Mouse (Mus musculus) MEL (cell line): ENCODE data around the gene Abcb11. TPM values are rescaled to one million over a fixed set of nuclear protein-coding genes. Genes with fewer than 3 reads are reported as not detected.

Experiments
- DNase-seq: peaks from one replicate; pipeline ENCODE4 v3.0.0; 2011; ENCODE audit warnings: low read depth, low spot score
- H3K27ac ChIP-seq: 2 replicates; pipeline ENCODE4 v1.5.1; 2012; ENCODE audit warnings: low read depth, mild to moderate bottlenecking, control low read depth, low read length, moderate library complexity; ENCODE audit not compliant: control insufficient read depth
- H3K27me3 ChIP-seq, 2 experiments: fragments of 150-350 bp in 1 of 2; sonication (generic) in 1 of 2; 2 replicates each; pipeline ENCODE4 v1.6.1; 2012; ENCODE audit warnings: low read length in 2 of 2, mild to moderate bottlenecking in 2 of 2, improper control_type of control experiment in 1 of 2, moderate library complexity in 1 of 2; ENCODE audit not compliant: insufficient read depth in 2 of 2, control insufficient read depth in 1 of 2
- H3K36me3 ChIP-seq, 2 experiments: 2 replicates each; pipeline ENCODE4 v1.6.1; 2012 to 2014; ENCODE audit warnings: low read length in 2 of 2, improper control_type of control experiment in 1 of 2, inconsistent platforms in 1 of 2, mild to moderate bottlenecking in 1 of 2; ENCODE audit not compliant: insufficient read depth in 2 of 2, control insufficient read depth in 1 of 2
- H3K4me1 ChIP-seq, 2 experiments: fragments of 150-350 bp in 1 of 2; sonication (generic) in 1 of 2; 2 replicates each; pipeline ENCODE4 v1.6.1; 2012; ENCODE audit warnings: low read length in 2 of 2, improper control_type of control experiment in 1 of 2, mild to moderate bottlenecking in 1 of 2; ENCODE audit not compliant: insufficient read depth in 2 of 2, control insufficient read depth in 1 of 2
- H3K4me3 ChIP-seq, 2 experiments: fragments of 150-350 bp in 1 of 2; sonication (generic) in 1 of 2; 2 replicates each; pipeline ENCODE4 v1.5.1; 2012; ENCODE audit warnings: low read depth in 2 of 2, low read length in 2 of 2, mild to moderate bottlenecking in 2 of 2, moderate library complexity in 2 of 2, control low read depth in 1 of 2, improper control_type of control experiment in 1 of 2; ENCODE audit not compliant: control insufficient read depth in 1 of 2, insufficient read depth in 1 of 2
- H3K79me2 ChIP-seq: 2 replicates; pipeline ENCODE4 v1.6.1; 2012; ENCODE audit warnings: mild to moderate bottlenecking, low read length, moderate library complexity; ENCODE audit not compliant: control insufficient read depth, poor library complexity, insufficient read depth
- H3K9ac ChIP-seq: 2 replicates; pipeline ENCODE4 v1.6.1; 2012; ENCODE audit warnings: low read depth, mild to moderate bottlenecking, control low read depth, low read length, moderate library complexity; ENCODE audit not compliant: control insufficient read depth, poor library complexity, severe bottlenecking
- H3K9me3 ChIP-seq: fragments of 150-350 bp; sonication (generic); replicated peaks from 2 replicates; pipeline ENCODE4 v1.6.1; 2012; ENCODE audit warnings: mild to moderate bottlenecking, low read length, improper control_type of control experiment, moderate library complexity; ENCODE audit not compliant: insufficient read depth
- BHLHE40 ChIP-seq: IDR thresholded peaks from 2 replicates; pipeline ENCODE4 v1.6.1; 2012; ENCODE audit warnings: low read depth, mild to moderate bottlenecking, inconsistent platforms, low read length, improper control_type of control experiment, borderline replicate concordance
- CTCF ChIP-seq, 3 experiments: IDR thresholded peaks in 2 of 3; conservative IDR thresholded peaks in 1 of 3; 2 replicates each; pipeline ENCODE4 v1.5.1; 2011 to 2012; ENCODE audit warnings: low read length in 3 of 3, low read depth in 2 of 3, mild to moderate bottlenecking in 2 of 3, improper control_type of control experiment in 1 of 3, inconsistent platforms in 1 of 3, mixed read lengths in 1 of 3, moderate library complexity in 1 of 3; ENCODE audit not compliant: control insufficient read depth in 1 of 3, insufficient read depth in 1 of 3, poor library complexity in 1 of 3, severe bottlenecking in 1 of 3
- E2F4 ChIP-seq: IDR thresholded peaks from 2 replicates; pipeline ENCODE4 v1.6.1; 2011; ENCODE audit warnings: low read depth, low read length, improper control_type of control experiment, borderline replicate concordance
- ETS1 ChIP-seq: IDR thresholded peaks from 2 replicates; pipeline ENCODE4 v1.6.1; 2012; ENCODE audit warnings: low read depth, mild to moderate bottlenecking, inconsistent platforms, low read length, improper control_type of control experiment, moderate library complexity
- GATA1 ChIP-seq: IDR thresholded peaks from 2 replicates; pipeline ENCODE4 v1.6.1; 2011; ENCODE audit warnings: low read depth, low read length, improper control_type of control experiment
- JUND ChIP-seq: IDR thresholded peaks from 2 replicates; pipeline ENCODE4 v1.6.1; 2011; ENCODE audit warnings: low read depth, mild to moderate bottlenecking, improper control_type of control experiment, low read length
- KAT2A ChIP-seq: conservative IDR thresholded peaks from 2 replicates; pipeline ENCODE4 v1.6.1; 2012; ENCODE audit warnings: low read depth, low read length, improper control_type of control experiment, inconsistent platforms
- MAFK ChIP-seq: IDR thresholded peaks from 2 replicates; pipeline ENCODE4 v1.6.1; 2011; ENCODE audit warnings: low read depth, mild to moderate bottlenecking, low read length, improper control_type of control experiment, borderline replicate concordance
- MXI1 ChIP-seq: IDR thresholded peaks from 2 replicates; pipeline ENCODE4 v1.6.1; 2011; ENCODE audit warnings: mild to moderate bottlenecking, low read depth, low read length, improper control_type of control experiment
- MYB ChIP-seq: IDR thresholded peaks from 2 replicates; pipeline ENCODE4 v1.6.1; 2011; ENCODE audit warnings: mild to moderate bottlenecking, low read depth, low read length, improper control_type of control experiment
- MYC ChIP-seq: IDR thresholded peaks from 2 replicates; pipeline ENCODE4 v1.6.1; 2011; ENCODE audit warnings: low read depth, mild to moderate bottlenecking, low read length, improper control_type of control experiment, moderate library complexity
- NRF1 ChIP-seq: IDR thresholded peaks from 2 replicates; pipeline ENCODE4 v1.6.1; 2014; ENCODE audit warnings: low read depth, mild to moderate bottlenecking, inconsistent platforms, low read length, improper control_type of control experiment, moderate library complexity; ENCODE audit not compliant: poor library complexity, insufficient read depth, severe bottlenecking
- POLR2A ChIP-seq, 2 experiments: IDR thresholded peaks; 2 replicates each; pipeline ENCODE4 v1.6.1; 2011 to 2012; ENCODE audit warnings: low read length in 2 of 2, mild to moderate bottlenecking in 2 of 2, control low read depth in 1 of 2, improper control_type of control experiment in 1 of 2, low read depth in 1 of 2, moderate library complexity in 1 of 2; ENCODE audit not compliant: control insufficient read depth in 1 of 2, insufficient read depth in 1 of 2, poor library complexity in 1 of 2
- POLR2AphosphoS2 ChIP-seq: IDR thresholded peaks from 2 replicates; pipeline ENCODE4 v1.6.1; 2011; ENCODE audit warnings: low read length, improper control_type of control experiment
- SMC3 ChIP-seq: IDR thresholded peaks from 2 replicates; pipeline ENCODE4 v1.6.1; 2011; ENCODE audit warnings: low read depth, low read length, improper control_type of control experiment
- TAL1 ChIP-seq: IDR thresholded peaks from 2 replicates; pipeline ENCODE4 v1.6.1; 2012; ENCODE audit warnings: mild to moderate bottlenecking, inconsistent platforms, low read length, moderate library complexity, mixed read lengths
- UBTF ChIP-seq: IDR thresholded peaks from 2 replicates; pipeline ENCODE4 v1.6.1; 2012; ENCODE audit warnings: low read depth, mild to moderate bottlenecking, inconsistent platforms, low read length, improper control_type of control experiment, moderate library complexity, borderline replicate concordance; ENCODE audit not compliant: insufficient read depth
- USF2 ChIP-seq, 2 experiments: IDR thresholded peaks; 2 replicates each; pipeline ENCODE4 v1.6.1; 2011 to 2012; ENCODE audit warnings: improper control_type of control experiment in 2 of 2, low read length in 2 of 2, borderline replicate concordance in 1 of 2, inconsistent platforms in 1 of 2, low read depth in 1 of 2, mild to moderate bottlenecking in 1 of 2; ENCODE audit not compliant: insufficient read depth in 1 of 2
- ZC3H11A ChIP-seq: IDR thresholded peaks from 2 replicates; pipeline ENCODE4 v1.6.1; 2012; ENCODE audit warnings: low read depth, mild to moderate bottlenecking, inconsistent platforms, low read length, improper control_type of control experiment
- ZKSCAN1 ChIP-seq: IDR thresholded peaks from 2 replicates; pipeline ENCODE4 v1.6.1; 2012; ENCODE audit warnings: low read depth, mild to moderate bottlenecking, inconsistent platforms, low read length, improper control_type of control experiment, moderate library complexity
- ZNF384 ChIP-seq: IDR thresholded peaks from 2 replicates; pipeline ENCODE4 v1.6.1; 2012; ENCODE audit warnings: low read depth, mild to moderate bottlenecking, inconsistent platforms, low read length, improper control_type of control experiment
- polyA plus RNA-seq, 2 experiments: library from polyadenylated mRNA; stranded (reverse) in 1 of 2; unstranded in 1 of 2; fragments of >175 nt in 1 of 2; fragments of >200 nt in 1 of 2; gene quantifications; 2 replicates each; pipeline versions ENCODE4 v1.2.1 to v1.2.4; 2012; ENCODE audit warnings: low replicate concordance in 2 of 2, low read depth in 1 of 2; ENCODE audit not compliant: insufficient read length in 2 of 2, insufficient read depth in 1 of 2, missing spikeins in 1 of 2
- total RNA-seq: library from RNA; depleted of rRNA; stranded (reverse); fragments of 300-350 nt; gene quantifications from 2 replicates; pipeline ENCODE4 v1.2.3, GENCODE M21; 2012; rRNA removed

The Abcb11 gene
- total and polyA plus RNA-seq, 3 experiments: not detected

DNA sequence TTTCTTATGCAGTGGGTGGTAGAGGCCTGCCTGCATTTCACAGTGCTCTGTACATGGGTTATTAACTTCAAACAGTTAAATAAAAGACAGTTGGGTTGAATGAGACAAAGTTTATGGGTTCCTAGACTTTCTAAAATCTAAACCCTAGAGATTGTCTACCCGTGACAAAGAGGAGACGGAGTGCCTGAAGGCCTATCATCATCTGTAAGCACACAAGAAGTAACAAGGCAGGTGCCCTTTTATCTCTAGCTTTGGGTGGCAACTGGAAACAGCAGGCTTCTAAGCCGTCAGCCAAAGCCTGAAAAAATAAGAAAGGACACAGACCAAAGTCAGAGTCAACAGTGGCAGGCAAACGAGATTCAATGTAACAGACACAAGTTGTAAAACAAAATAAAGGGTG lies 153.2 kb downstream of the Abcb11 start:
- Histone ChIP-seq H3K27me3 (no peaks in the 10 kb centered on the region), H3K4me1 (peaks cover 0 to 2% of the 10 kb centered on the region in 2 experiments; a peak in 3 of 4 replicates), H3K4me3 (no peak overlapping the region), H3K9ac (no peak overlapping the region), H3K79me2 (no peaks in the 10 kb centered on the region), H3K36me3 (peaks cover 4 to 6% of the 10 kb centered on the region in 2 experiments; a peak in 3 of 4 replicates), H3K27ac (no peak overlapping the region), H3K9me3 (no peaks in the 10 kb centered on the region)
- TF ChIP-seq MYC: no peak
- no peak for TF ChIP-seq ZNF384
- no peak for TF ChIP-seq GATA1
- TF ChIP-seq BHLHE40: no peak
- no peak for TF ChIP-seq JUND
- no peak for TF ChIP-seq CTCF (IDR thresholded peaks at IDR 0.05 in 2 of 3, conservative IDR thresholded peaks at IDR 0.05 in 1 of 3; ENCODE audit: control insufficient read depth in 1 of 3, insufficient read depth in 1 of 3, low read depth in 2 of 3, low read length in 3 of 3, poor library complexity in 1 of 3, severe bottlenecking in 1 of 3)
- TF ChIP-seq ETS1: no peak
- no peak for TF ChIP-seq MAFK
- TF ChIP-seq MYB: no peak
- no peak for TF ChIP-seq USF2 (IDR thresholded peaks at IDR 0.05; ENCODE audit: borderline replicate concordance in 1 of 2, insufficient read depth in 1 of 2, low read depth in 1 of 2, low read length in 2 of 2)
- TF ChIP-seq POLR2AphosphoS2: no peak
- no peak for TF ChIP-seq TAL1
- no peak for TF ChIP-seq NRF1
- TF ChIP-seq POLR2A (IDR thresholded peaks at IDR 0.05; ENCODE audit: control insufficient read depth in 1 of 2, insufficient read depth in 1 of 2, low read depth in 1 of 2, low read length in 2 of 2, poor library complexity in 1 of 2): no peak
- no peak for TF ChIP-seq ZKSCAN1
- TF ChIP-seq ZC3H11A: no peak
- no peak for TF ChIP-seq KAT2A
- TF ChIP-seq UBTF: no peak
- DNase-seq: peak; percentile 10

DNA sequence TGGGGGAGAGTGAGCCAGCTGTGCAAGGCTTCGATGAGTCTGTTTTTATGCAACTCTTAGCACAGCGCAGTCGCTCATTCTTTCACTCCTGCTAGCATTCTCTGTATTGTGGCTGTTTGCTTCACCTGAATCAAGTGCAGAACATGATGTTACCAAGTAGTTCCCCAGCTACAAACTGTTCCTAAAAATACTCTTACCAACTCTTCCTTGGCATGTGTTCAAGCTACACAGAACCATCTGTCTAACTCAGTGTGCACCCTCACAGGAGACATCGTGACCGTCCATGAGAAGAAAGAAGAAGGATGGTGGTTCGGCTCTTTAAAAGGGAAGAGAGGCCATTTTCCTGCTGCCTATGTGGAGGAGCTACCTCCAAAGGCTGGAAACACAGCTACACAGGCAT lies 153.7 kb downstream of the Abcb11 start:
- H3K9ac ChIP-seq: no peak overlapping the region
- TF ChIP-seq SMC3: no peak
- TF ChIP-seq MXI1: no peak
- TF ChIP-seq ZNF384: no peak
- TF ChIP-seq ZC3H11A: no peak
- no peak for TF ChIP-seq POLR2A (IDR thresholded peaks at IDR 0.05; ENCODE audit: control insufficient read depth in 1 of 2, insufficient read depth in 1 of 2, low read depth in 1 of 2, low read length in 2 of 2, poor library complexity in 1 of 2)
- TF ChIP-seq TAL1: no peak
- TF ChIP-seq E2F4: no peak
- TF ChIP-seq MYB: no peak
- TF ChIP-seq, all 39 proteins: peak for 0
- DNase-seq: no peak
- Histone ChIP-seq H3K9me3 (no peaks in the 10 kb centered on the region), H3K27ac (no peak overlapping the region), H3K4me1 (peaks cover 0 to 2% of the 10 kb centered on the region in 2 experiments; a peak in 3 of 4 replicates), H3K36me3 (peaks cover 2 to 4% of the 10 kb centered on the region in 2 experiments; a peak in 2 of 4 replicates), H3K79me2 (no peaks in the 10 kb centered on the region), H3K27me3 (no peaks in the 10 kb centered on the region), H3K4me3 (no peak overlapping the region)

Other genes with a start within 250 kb of the Abcb11 start
- gene Nostrin, start 206.8 kb downstream of the Abcb11 start, total RNA-seq: not detected in 2 replicates
- under 1 TPM in 1 of 2 experiments, not detected in 1; 0.47 TPM for gene Nostrin, start 206.8 kb downstream of the Abcb11 start, polyA plus RNA-seq
- 25.8 and 27.1 TPM in 2 replicates for gene Spc25, start 136.4 kb downstream of the Abcb11 start, total RNA-seq
- gene Spc25, start 136.4 kb downstream of the Abcb11 start, polyA plus RNA-seq: 10 to 100 TPM in 1 of 2 experiments, not detected in 1; 31.3 TPM
- not detected in 2 replicates for gene G6pc2, start 131.5 kb downstream of the Abcb11 start, total RNA-seq
- gene G6pc2, start 131.5 kb downstream of the Abcb11 start, polyA plus RNA-seq: not detected
- not detected in 2 replicates for gene Dhrs9, start 37.8 kb upstream of the Abcb11 start, total RNA-seq
- not detected for gene Dhrs9, start 37.8 kb upstream of the Abcb11 start, polyA plus RNA-seq
- gene Lrp2, start 243.4 kb upstream of the Abcb11 start, total RNA-seq: not detected in 2 replicates
- under 1 TPM in 1 of 2 experiments, not detected in 1; 0.01 TPM for gene Lrp2, start 243.4 kb upstream of the Abcb11 start, polyA plus RNA-seq